In genomic region chr2:35282214-35282613, GRCm38 (mm10) we compare ENCODE assay signal across 8 mouse cellular contexts. TPM values are rescaled to one million over a fixed set of nuclear protein-coding genes. Genes with fewer than 3 reads are reported as not detected.
DNase-seq lines count a peak whose midpoint lies in the region; ATAC-seq lines count a peak whose summit lies in the region.

No protein-coding gene starts in this region.

- ATAC-seq in intestine, embryonic 15.5 days, result peak; percentile 83
- ATAC-seq in lung, embryonic 15.5 days (ENCODE audit: borderline replicate concordance, extremely low read depth, low FRiP score, low TSS enrichment), result peak; percentile 21; the same call in 1 of the 2 replicates

- H3K4me2 ChIP-seq in intestine, embryonic 15.5 days (replicated peaks), result peak overlapping the region; percentile 77
- peak overlapping the region; percentile 61 for H3K4me2 ChIP-seq in lung, embryonic 15.5 days

- WGBS in intestine, embryonic 15.5 days, result 5% methylated on average over 32 of the region's 32 CpGs
- 3% methylated on average over 32 of the region's 32 CpGs for WGBS in lung, embryonic 15.5 days

- H3K9ac ChIP-seq in intestine, embryonic 15.5 days, result peak overlapping the region; percentile 35
- peak overlapping the region; percentile 40 for H3K9ac ChIP-seq in lung, embryonic 15.5 days

- H3K4me3 ChIP-seq in intestine, embryonic 15.5 days (replicated peaks), result peak overlapping the region; percentile 42
- peak overlapping the region; percentile 41 for H3K4me3 ChIP-seq in lung, embryonic 15.5 days

- H3K36me3 ChIP-seq in intestine, embryonic 15.5 days, result no peaks in the 10 kb centered on the region
- 0 out of 2 replicates have a peak, but pooled peaks cover 6% of the 10 kb centered on the region for H3K36me3 ChIP-seq in lung, embryonic 15.5 days

- H3K4me1 ChIP-seq in intestine, embryonic 15.5 days (replicated peaks), result peaks cover 10% of the 10 kb centered on the region
- H3K4me1 ChIP-seq in lung, embryonic 15.5 days, result peaks cover 47% of the 10 kb centered on the region

- DNase-seq in urinary bladder, adult 18-20 months (ENCODE audit: low spot score in 2 of 2), result peak; percentile 74 to 84
- no peak for DNase-seq in urinary bladder, postnatal 10 days (ENCODE audit: low spot score)
- DNase-seq in heart, adult 11 months, result peak; percentile 99
- peak; percentile 38 for DNase-seq in ovary, postnatal 10 days (ENCODE audit: low spot score)
- no peak for DNase-seq in frontal cortex, postnatal 25 days (ENCODE audit: low spot score in 2 of 2)
- no peak for DNase-seq in natural killer cell, adult 2 months (ENCODE audit: low spot score in 2 of 2)

- no peaks in the 10 kb centered on the region for H3K9me3 ChIP-seq in intestine, embryonic 15.5 days
- H3K9me3 ChIP-seq in lung, embryonic 15.5 days, result no peaks in the 10 kb centered on the region

- H3K27me3 ChIP-seq in intestine, embryonic 15.5 days (replicated peaks), result no peaks in the 10 kb centered on the region
- peaks cover 5% of the 10 kb centered on the region; the same call in 1 of the 2 replicates for H3K27me3 ChIP-seq in lung, embryonic 15.5 days

- H3K27ac ChIP-seq in intestine, embryonic 15.5 days, result no peak overlapping the region
- H3K27ac ChIP-seq in lung, embryonic 15.5 days, result no peak overlapping the region

RNA-seq across cellular contexts. Expression of gene Gsn, which starts 26.0 kb away (rescaled TPM):
- 167 and 170 TPM in 2 replicates for polyA plus RNA-seq in intestine, embryonic 15.5 days (2015; fragmentation: Nextera tagmentation; extraction: Ambion mirVana)
- polyA plus RNA-seq in lung, embryonic 15.5 days (2015; fragmentation: Nextera tagmentation; extraction: Ambion mirVana), result 170 and 187 TPM in 2 replicates

RNA-seq across cellular contexts. Expression of gene Stom, which starts 54.6 kb away (rescaled TPM):
- 62.7 and 70.0 TPM in 2 replicates for polyA plus RNA-seq in intestine, embryonic 15.5 days (2015; fragmentation: Nextera tagmentation; extraction: Ambion mirVana)
- polyA plus RNA-seq in lung, embryonic 15.5 days (2015; fragmentation: Nextera tagmentation; extraction: Ambion mirVana), result 50.6 and 53.4 TPM in 2 replicates

Comparison
In these comparisons a context has a peak if more than half of its experiments do, and no peak if none do; other contexts are left out.
1. DNase-seq: peak in urinary bladder, adult 18-20 months (2 of 2), heart, adult 11 months (single experiment) and ovary, postnatal 10 days (single experiment); none in urinary bladder, postnatal 10 days (single experiment), frontal cortex, postnatal 25 days (0 of 2) and natural killer cell, adult 2 months (0 of 2).